Mouse (Mus musculus) neural tube, embryonic 15.5 days (tissue): ENCODE results near the gene Fgfr2. TPM values are rescaled to one million over a fixed set of nuclear protein-coding genes. Genes with fewer than 3 reads are reported as not detected.

Experiments
- ATAC-seq: fragments of 200-750 bp; cut with Nextera tagmentation; 2 replicates; pipeline ENCODE4 v1.8.0; 2017; ENCODE audit warnings: mild to moderate bottlenecking, moderate TSS enrichment, moderate library complexity; ENCODE audit not compliant: low FRiP score
- H3K27ac ChIP-seq: fragments of 300-500 bp; sonication (generic); replicated peaks from 2 replicates; pipeline ENCODE4 v1.5.1; 2015; ENCODE audit warnings: mild to moderate bottlenecking, inconsistent platforms
- H3K27me3 ChIP-seq: fragments of 300-500 bp; sonication (generic); replicated peaks from 2 replicates; pipeline ENCODE4 v1.6.1; 2015; ENCODE audit warnings: inconsistent platforms
- H3K36me3 ChIP-seq: fragments of 300-500 bp; sonication (generic); 2 replicates; pipeline ENCODE4 v1.6.1; 2015; ENCODE audit warnings: inconsistent platforms
- H3K4me1 ChIP-seq: fragments of 300-500 bp; sonication (generic); 2 replicates; pipeline ENCODE4 v1.6.1; 2015; ENCODE audit warnings: inconsistent platforms
- H3K4me2 ChIP-seq: fragments of 300-500 bp; sonication (generic); 2 replicates; pipeline ENCODE4 v1.6.1; 2015; ENCODE audit warnings: inconsistent platforms, mild to moderate bottlenecking, moderate library complexity
- H3K4me3 ChIP-seq: fragments of 300-500 bp; sonication (generic); replicated peaks from 2 replicates; pipeline ENCODE4 v1.5.1; 2015; ENCODE audit warnings: mild to moderate bottlenecking, inconsistent platforms
- H3K9ac ChIP-seq: fragments of 300-500 bp; sonication (generic); replicated peaks from 2 replicates; pipeline ENCODE4 v1.6.1; 2015; ENCODE audit warnings: mild to moderate bottlenecking, inconsistent platforms
- H3K9me3 ChIP-seq: fragments of 300-500 bp; sonication (generic); replicated peaks from 2 replicates; pipeline ENCODE4 v1.6.1; 2016; ENCODE audit warnings: inconsistent platforms
- WGBS: fragments of 180-500 bp; shearing (Covaris S2); methylation state at CpG from one replicate; pipeline ENCODE4 v1.1.7; 2015; ENCODE audit warnings: mixed read lengths; 5-methylcytosine and 5-hydroxymethylcytosine counted together
- polyA plus RNA-seq: library from polyadenylated mRNA; unstranded; fragments of >200 nt; fragmentation: Nextera tagmentation; extraction: Ambion mirVana; gene quantifications from 2 replicates; pipeline ENCODE4 v1.2.1, GENCODE M21; 2015

Gene Fgfr2
- polyA plus RNA-seq, 1 experiment from 2014 or later, result 21.2 TPM

GRCm38 (mm10) chr7:132712044-132712708 is 411.0 kb downstream of the Fgfr2 start:
- whole genome bisulfite sequencing, result 31% methylated on average over 16 of the region's 16 CpGs
- ATAC-seq, result 0 out of 2 replicates have a peak, but pooled peaks have one; percentile 48

GRCm38 (mm10) chr7:132711579-132711978 is 411.6 kb downstream of the Fgfr2 start:
- no peak for ATAC-seq
- Histone ChIP-seq H3K4me1 (peaks cover 33% of the 10 kb centered on the region), H3K27ac (0 out of 2 replicates have a peak overlapping the region, but pooled peaks have one; percentile 18), H3K9ac (no peak overlapping the region), H3K4me3 (no peak overlapping the region), H3K9me3 (no peaks in the 10 kb centered on the region), H3K36me3 (0 out of 2 replicates have a peak, but pooled peaks cover 2% of the 10 kb centered on the region), H3K4me2 (no peak overlapping the region), H3K27me3 (no peaks in the 10 kb centered on the region)
- WGBS, result 82% methylated on average over 9 of the region's 9 CpGs

More at GRCm38 (mm10) chr7:132712044-132712708, 411.0 kb downstream of the Fgfr2 start:
- no peaks in the 10 kb centered on the region for H3K27me3 ChIP-seq
- no peaks in the 10 kb centered on the region for H3K9me3 ChIP-seq
- H3K4me1 ChIP-seq, result peaks cover 33% of the 10 kb centered on the region
- no peak overlapping the region for H3K4me3 ChIP-seq
- H3K4me2 ChIP-seq, result no peak overlapping the region
- no peak overlapping the region for H3K9ac ChIP-seq
- H3K27ac ChIP-seq, result 0 out of 2 replicates have a peak overlapping the region, but pooled peaks have one; percentile 18
- 0 out of 2 replicates have a peak, but pooled peaks cover 2% of the 10 kb centered on the region for H3K36me3 ChIP-seq

- 94% methylated on average over 7 of the region's 7 CpGs for WGBS
- no peak overlapping the region for H3K27ac ChIP-seq
- no peak overlapping the region for H3K4me2 ChIP-seq
These were observed 418.0 kb downstream of the Fgfr2 start for GRCm38 (mm10) chr7:132705130-132705529.

GRCm38 (mm10) chr7:132704310-132704875 is 418.8 kb downstream of the Fgfr2 start:
- WGBS, result 86% methylated on average over 8 of the region's 8 CpGs

More at GRCm38 (mm10) chr7:132705130-132705529, 418.0 kb downstream of the Fgfr2 start:
- H3K4me1 ChIP-seq, result no peaks in the 10 kb centered on the region
- no peaks in the 10 kb centered on the region; the same call in 1 of the 2 replicates for H3K36me3 ChIP-seq
- no peaks in the 10 kb centered on the region for H3K27me3 ChIP-seq
- no peak for ATAC-seq
- H3K9me3 ChIP-seq, result no peaks in the 10 kb centered on the region
- H3K4me3 ChIP-seq, result no peak overlapping the region
- no peak overlapping the region for H3K9ac ChIP-seq

GRCm38 (mm10) chr7:132703515-132704309 is 419.4 kb downstream of the Fgfr2 start:
- Histone ChIP-seq H3K4me2 (no peak overlapping the region), H3K36me3 (no peaks in the 10 kb centered on the region; the same call in 1 of the 2 replicates), H3K27me3 (no peaks in the 10 kb centered on the region), H3K27ac (no peak overlapping the region), H3K4me3 (no peak overlapping the region), H3K9ac (no peak overlapping the region), H3K4me1 (no peaks in the 10 kb centered on the region), H3K9me3 (no peaks in the 10 kb centered on the region)
- no peak for ATAC-seq
- WGBS, result 90% methylated on average over 9 of the region's 9 CpGs

More at GRCm38 (mm10) chr7:132704310-132704875, 418.8 kb downstream of the Fgfr2 start:
- H3K4me1 ChIP-seq, result no peaks in the 10 kb centered on the region
- no peak for ATAC-seq
- H3K36me3 ChIP-seq, result no peaks in the 10 kb centered on the region; the same call in 1 of the 2 replicates
- H3K9ac ChIP-seq, result no peak overlapping the region
- no peak overlapping the region for H3K27ac ChIP-seq
- no peak overlapping the region for H3K4me3 ChIP-seq
- H3K4me2 ChIP-seq, result no peak overlapping the region
- no peaks in the 10 kb centered on the region for H3K9me3 ChIP-seq
- no peaks in the 10 kb centered on the region for H3K27me3 ChIP-seq

- WGBS, result 87% methylated on average over 5 of the region's 5 CpGs
- H3K9ac ChIP-seq, result no peak overlapping the region
- no peak overlapping the region for H3K27ac ChIP-seq
- no peaks in the 10 kb centered on the region for H3K4me1 ChIP-seq
- no peak overlapping the region for H3K4me3 ChIP-seq
- H3K27me3 ChIP-seq, result no peaks in the 10 kb centered on the region
- no peaks in the 10 kb centered on the region for H3K9me3 ChIP-seq
- no peaks in the 10 kb centered on the region; the same call in 1 of the 2 replicates for H3K36me3 ChIP-seq
- ATAC-seq, result no peak
- no peak overlapping the region for H3K4me2 ChIP-seq
These were observed 420.6 kb downstream of the Fgfr2 start for GRCm38 (mm10) chr7:132702492-132703070.

GRCm38 (mm10) chr7:132702024-132702423 is 421.1 kb downstream of the Fgfr2 start:
- ATAC-seq, result no peak
- no peaks in the 10 kb centered on the region for H3K27me3 ChIP-seq
- H3K9me3 ChIP-seq, result no peaks in the 10 kb centered on the region
- no peak overlapping the region for H3K4me3 ChIP-seq
- no peak overlapping the region for H3K4me2 ChIP-seq
- WGBS, result 87% methylated on average over 3 of the region's 3 CpGs
- H3K4me1 ChIP-seq, result no peaks in the 10 kb centered on the region
- H3K27ac ChIP-seq, result no peak overlapping the region
- no peaks in the 10 kb centered on the region; the same call in 1 of the 2 replicates for H3K36me3 ChIP-seq
- H3K9ac ChIP-seq, result no peak overlapping the region

GRCm38 (mm10) chr7:132701412-132701811 is 421.7 kb downstream of the Fgfr2 start:
- 84% methylated on average over 3 of the region's 3 CpGs for WGBS

GRCm38 (mm10) chr7:132700107-132700506 is 423.0 kb downstream of the Fgfr2 start:
- Histone ChIP-seq H3K27me3 (no peaks in the 10 kb centered on the region), H3K9ac (no peak overlapping the region), H3K4me3 (no peak overlapping the region), H3K36me3 (no peaks in the 10 kb centered on the region), H3K4me1 (no peaks in the 10 kb centered on the region), H3K9me3 (no peaks in the 10 kb centered on the region), H3K4me2 (no peak overlapping the region), H3K27ac (no peak overlapping the region)
- no peak for ATAC-seq
- 90% methylated on average over 4 of the region's 4 CpGs for WGBS

More at GRCm38 (mm10) chr7:132701412-132701811, 421.7 kb downstream of the Fgfr2 start:
- Histone ChIP-seq H3K9ac (no peak overlapping the region), H3K4me1 (no peaks in the 10 kb centered on the region), H3K4me2 (no peak overlapping the region), H3K9me3 (no peaks in the 10 kb centered on the region), H3K27ac (no peak overlapping the region), H3K4me3 (no peak overlapping the region), H3K36me3 (no peaks in the 10 kb centered on the region; the same call in 1 of the 2 replicates), H3K27me3 (no peaks in the 10 kb centered on the region)
- ATAC-seq, result no peak

GRCm38 (mm10) chr7:132699639-132700038 is 423.5 kb downstream of the Fgfr2 start:
- no peaks in the 10 kb centered on the region for H3K4me1 ChIP-seq
- H3K36me3 ChIP-seq, result 0 out of 2 replicates have a peak, but pooled peaks cover 4% of the 10 kb centered on the region
- no peak overlapping the region for H3K4me3 ChIP-seq
- H3K27ac ChIP-seq, result no peak overlapping the region
- no peak overlapping the region for H3K9ac ChIP-seq
- no peak overlapping the region for H3K4me2 ChIP-seq
- no peak for ATAC-seq
- no peaks in the 10 kb centered on the region for H3K27me3 ChIP-seq
- H3K9me3 ChIP-seq, result no peaks in the 10 kb centered on the region

- Histone ChIP-seq H3K27ac (no peak overlapping the region), H3K4me1 (no peaks in the 10 kb centered on the region), H3K27me3 (no peaks in the 10 kb centered on the region), H3K9ac (no peak overlapping the region), H3K9me3 (no peaks in the 10 kb centered on the region), H3K36me3 (0 out of 2 replicates have a peak, but pooled peaks cover 4% of the 10 kb centered on the region), H3K4me3 (no peak overlapping the region), H3K4me2 (no peak overlapping the region)
- WGBS, result 80% methylated on average over 4 of the region's 4 CpGs
- ATAC-seq, result no peak
These were observed 424.0 kb downstream of the Fgfr2 start for GRCm38 (mm10) chr7:132699165-132699564.
